Mouse (Mus musculus) neural tube, embryonic 12.5 days (tissue): Measurements from ENCODE around the gene Shoc2. TPM values are rescaled to one million over a fixed set of nuclear protein-coding genes. Genes with fewer than 3 reads are reported as not detected.

Source experiments
- ATAC-seq: fragments of 200-750 bp; cut with Nextera tagmentation; 2 replicates; pipeline ENCODE4 v1.8.0; 2017; ENCODE audit warnings: low read depth, mild to moderate bottlenecking, moderate TSS enrichment, moderate library complexity; ENCODE audit not compliant: low FRiP score
- H3K27ac ChIP-seq: fragments of 300-500 bp; sonication (generic); 2 replicates; pipeline ENCODE4 v1.5.1; 2016
- H3K27me3 ChIP-seq: fragments of 300-500 bp; sonication (generic); replicated peaks from 2 replicates; pipeline ENCODE4 v1.6.1; 2016; ENCODE audit warnings: mild to moderate bottlenecking
- H3K36me3 ChIP-seq: fragments of 300-500 bp; sonication (generic); 2 replicates; pipeline ENCODE4 v1.6.1; 2016; ENCODE audit warnings: mild to moderate bottlenecking
- H3K4me1 ChIP-seq: fragments of 300-500 bp; sonication (generic); 2 replicates; pipeline ENCODE4 v1.6.1; 2016
- H3K4me2 ChIP-seq: fragments of 300-500 bp; sonication (generic); replicated peaks from 2 replicates; pipeline ENCODE4 v1.6.1; 2016; ENCODE audit warnings: mild to moderate bottlenecking
- H3K4me3 ChIP-seq: fragments of 300-500 bp; sonication (generic); 2 replicates; pipeline ENCODE4 v1.5.1; 2016
- H3K9ac ChIP-seq: fragments of 300-500 bp; sonication (generic); 2 replicates; pipeline ENCODE4 v1.6.1; 2016; ENCODE audit warnings: mild to moderate bottlenecking
- H3K9me3 ChIP-seq: fragments of 300-500 bp; sonication (generic); 2 replicates; pipeline ENCODE4 v1.6.1; 2016; ENCODE audit warnings: mild to moderate bottlenecking
- WGBS: fragments of 180-500 bp; shearing (Covaris S2); methylation state at CpG from one replicate; pipeline ENCODE4 v1.1.7; 2016; 5-methylcytosine and 5-hydroxymethylcytosine counted together
- polyA plus RNA-seq: library from polyadenylated mRNA; unstranded; fragments of >200 nt; fragmentation: Nextera tagmentation; extraction: Ambion mirVana; gene quantifications from 2 replicates; pipeline ENCODE4 v1.2.1, GENCODE M21; 2016

The Shoc2 gene
- polyA plus RNA-seq, 1 experiment from 2014 or later, result 72.0 TPM

DNA sequence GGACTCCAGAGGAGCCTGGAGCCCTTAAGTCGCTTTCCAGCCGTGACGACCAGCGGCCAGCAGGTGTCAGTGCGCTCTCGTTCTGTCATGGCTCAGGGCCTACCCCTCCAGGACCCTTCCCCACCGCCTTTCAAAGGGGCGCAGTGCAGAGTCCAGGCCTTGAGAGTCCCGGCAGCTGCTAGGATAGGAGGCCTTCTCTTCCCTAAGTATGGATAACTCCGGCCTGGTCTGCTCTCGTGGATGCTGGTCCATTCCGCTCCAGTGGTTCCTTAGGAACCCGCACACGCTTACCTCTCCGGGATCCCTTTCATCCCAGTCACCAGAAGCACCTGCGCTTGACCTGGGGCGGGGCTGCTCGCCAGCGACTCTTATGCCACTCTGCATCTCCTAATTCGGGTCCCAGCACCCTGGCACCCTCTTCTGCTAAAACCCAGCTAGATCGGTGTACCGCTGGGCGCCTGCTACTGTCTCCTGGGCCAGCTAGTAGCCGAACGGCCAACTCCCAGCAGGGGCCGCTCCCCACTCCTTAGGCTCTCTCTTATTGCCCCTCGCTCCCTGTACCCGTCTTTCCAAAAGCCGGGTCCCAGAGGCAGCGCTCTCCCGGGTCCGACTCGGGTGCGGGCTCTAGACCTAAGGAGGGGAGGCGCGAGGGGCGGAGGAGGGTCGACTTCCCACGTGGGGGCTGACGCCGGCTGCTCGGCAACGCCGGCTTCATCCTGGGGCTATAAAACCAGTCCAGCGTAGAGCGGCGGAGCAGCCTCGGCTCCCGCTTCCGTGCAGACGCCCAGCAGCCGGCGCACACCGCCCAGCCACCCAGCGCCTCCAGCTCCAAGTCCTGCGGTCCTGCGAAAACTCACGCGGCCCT is 100.6 kb downstream of the Shoc2 start:
- Histone ChIP-seq H3K27me3 (peaks cover 45% of the 10 kb centered on the region), H3K9me3 (no peaks in the 10 kb centered on the region), H3K36me3 (no peaks in the 10 kb centered on the region), H3K4me1 (peaks cover 26% of the 10 kb centered on the region), H3K4me3 (peak overlapping the region; percentile 53), H3K4me2 (peak overlapping the region; percentile 100), H3K9ac (peak overlapping the region; percentile 64), H3K27ac (peak overlapping the region; percentile 0; the same call in 1 of the 2 replicates)
- under 1% methylated on average over 59 of the region's 59 CpGs for WGBS
- ATAC-seq, result peak; percentile 91

DNA sequence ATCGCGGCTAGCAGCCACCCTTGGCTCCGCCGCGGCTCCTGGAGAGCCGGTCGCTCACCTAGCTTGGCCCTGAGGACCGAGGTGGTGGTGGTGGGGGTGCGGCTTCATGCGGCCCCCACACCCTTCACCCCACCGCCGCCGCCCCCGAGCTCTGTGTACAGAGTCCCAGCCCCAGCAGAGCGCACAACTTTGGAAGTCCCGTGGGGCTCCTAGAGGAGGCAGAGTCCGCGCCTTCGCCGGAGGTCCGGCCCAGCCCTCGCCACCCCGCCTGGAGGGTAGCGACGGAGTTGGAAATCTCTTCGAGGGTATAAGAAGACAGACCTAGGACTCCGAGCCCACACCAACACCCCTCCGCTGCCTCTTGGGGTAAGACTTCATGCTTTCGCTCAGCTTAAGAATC is 101.3 kb downstream of the Shoc2 start:
- peak overlapping the region; percentile 64 for H3K9ac ChIP-seq
- H3K27me3 ChIP-seq, result peaks cover 47% of the 10 kb centered on the region
- WGBS, result under 1% methylated on average over 29 of the region's 29 CpGs
- no peak overlapping the region for H3K27ac ChIP-seq
- peaks cover 26% of the 10 kb centered on the region for H3K4me1 ChIP-seq
- H3K4me3 ChIP-seq, result peak overlapping the region; percentile 53
- H3K4me2 ChIP-seq, result peak overlapping the region; percentile 100
- H3K36me3 ChIP-seq, result no peaks in the 10 kb centered on the region
- no peaks in the 10 kb centered on the region for H3K9me3 ChIP-seq
- ATAC-seq, result peak; percentile 19

DNA sequence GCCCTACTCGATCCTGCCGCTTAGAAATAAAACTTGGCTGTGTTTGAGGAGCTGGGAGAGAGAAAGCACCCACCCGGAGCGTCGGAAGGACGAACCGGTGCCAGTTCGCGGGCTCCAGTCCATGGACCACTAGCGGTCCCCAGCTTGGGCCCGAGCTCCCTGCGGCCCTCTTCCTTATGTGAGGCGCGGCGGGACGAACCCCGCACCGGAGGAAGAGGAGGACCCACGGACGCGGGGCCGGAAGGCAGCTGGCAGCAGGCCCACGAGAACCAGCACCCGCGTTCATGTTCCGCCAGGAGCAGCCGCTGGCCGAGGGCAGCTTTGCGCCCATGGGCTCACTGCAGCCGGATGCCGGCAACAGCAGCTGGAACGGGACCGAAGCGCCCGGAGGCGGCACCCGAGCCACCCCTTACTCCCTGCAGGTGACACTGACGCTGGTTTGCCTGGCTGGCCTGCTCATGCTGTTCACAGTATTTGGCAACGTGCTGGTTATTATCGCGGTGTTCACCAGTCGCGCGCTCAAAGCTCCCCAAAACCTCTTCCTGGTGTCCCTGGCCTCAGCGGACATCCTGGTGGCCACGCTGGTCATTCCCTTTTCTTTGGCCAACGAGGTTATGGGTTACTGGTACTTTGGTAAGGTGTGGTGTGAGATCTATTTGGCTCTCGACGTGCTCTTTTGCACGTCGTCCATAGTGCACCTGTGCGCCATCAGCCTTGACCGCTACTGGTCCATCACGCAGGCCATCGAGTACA is 102.0 kb downstream of the Shoc2 start:
- H3K9me3 ChIP-seq, result no peaks in the 10 kb centered on the region
- no peaks in the 10 kb centered on the region for H3K36me3 ChIP-seq
- peak overlapping the region; percentile 100 for H3K4me2 ChIP-seq
- no peak overlapping the region for H3K27ac ChIP-seq
- H3K9ac ChIP-seq, result peak overlapping the region; percentile 51
- peaks cover 26% of the 10 kb centered on the region for H3K4me1 ChIP-seq
- peak overlapping the region; percentile 53 for H3K4me3 ChIP-seq
- WGBS, result 3% methylated on average over 55 of the region's 55 CpGs
- peaks cover 47% of the 10 kb centered on the region for H3K27me3 ChIP-seq
- ATAC-seq, result no peak

DNA sequence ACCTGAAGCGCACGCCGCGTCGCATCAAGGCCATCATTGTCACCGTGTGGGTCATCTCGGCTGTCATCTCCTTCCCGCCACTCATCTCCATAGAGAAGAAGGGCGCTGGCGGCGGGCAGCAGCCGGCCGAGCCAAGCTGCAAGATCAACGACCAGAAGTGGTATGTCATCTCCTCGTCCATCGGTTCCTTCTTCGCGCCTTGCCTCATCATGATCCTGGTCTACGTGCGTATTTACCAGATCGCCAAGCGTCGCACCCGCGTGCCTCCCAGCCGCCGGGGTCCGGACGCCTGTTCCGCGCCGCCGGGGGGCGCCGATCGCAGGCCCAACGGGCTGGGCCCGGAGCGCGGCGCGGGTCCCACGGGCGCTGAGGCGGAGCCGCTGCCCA is 102.6 kb downstream of the Shoc2 start:
- WGBS, result under 1% methylated on average over 46 of the region's 46 CpGs
- Histone ChIP-seq H3K36me3 (no peaks in the 10 kb centered on the region), H3K4me1 (peaks cover 26% of the 10 kb centered on the region), H3K27me3 (peaks cover 47% of the 10 kb centered on the region), H3K9me3 (no peaks in the 10 kb centered on the region), H3K4me3 (peak overlapping the region; percentile 53), H3K9ac (peak overlapping the region; percentile 57), H3K4me2 (peak overlapping the region; percentile 100), H3K27ac (no peak overlapping the region)
- ATAC-seq, result no peak

DNA sequence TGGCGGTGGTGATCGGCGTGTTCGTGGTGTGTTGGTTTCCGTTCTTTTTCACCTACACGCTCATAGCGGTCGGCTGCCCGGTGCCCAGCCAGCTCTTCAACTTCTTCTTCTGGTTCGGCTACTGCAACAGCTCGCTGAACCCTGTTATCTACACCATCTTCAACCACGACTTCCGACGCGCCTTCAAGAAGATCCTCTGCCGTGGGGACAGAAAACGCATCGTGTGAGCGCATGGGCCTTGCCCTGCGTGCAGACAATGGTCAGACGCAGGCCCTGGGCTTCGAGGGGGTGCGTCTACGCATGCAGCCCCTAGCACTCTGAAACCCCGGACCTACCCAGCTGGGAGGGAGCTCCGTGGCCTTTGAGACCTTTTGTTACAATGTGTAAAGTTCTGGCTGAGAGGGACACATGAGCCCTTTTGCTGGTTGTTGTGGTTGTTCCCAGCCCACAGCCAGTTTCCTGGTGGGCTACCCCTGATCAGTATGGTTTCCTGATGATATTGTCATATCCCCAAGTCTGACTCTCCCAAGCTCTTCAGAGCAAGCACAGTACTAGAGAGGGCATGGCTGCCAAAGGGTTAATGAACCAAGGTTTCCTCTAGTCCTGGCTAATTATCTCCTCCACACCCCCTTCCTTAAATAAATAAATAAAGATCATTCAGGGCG is 103.4 kb downstream of the Shoc2 start:
- Histone ChIP-seq H3K27ac (no peak overlapping the region), H3K9me3 (no peaks in the 10 kb centered on the region), H3K4me2 (peak overlapping the region; percentile 100), H3K27me3 (peaks cover 47% of the 10 kb centered on the region), H3K36me3 (no peaks in the 10 kb centered on the region), H3K9ac (peak overlapping the region; percentile 57), H3K4me1 (peaks cover 26% of the 10 kb centered on the region), H3K4me3 (peak overlapping the region; percentile 53)
- 1% methylated on average over 27 of the region's 27 CpGs for WGBS
- ATAC-seq, result no peak

DNA sequence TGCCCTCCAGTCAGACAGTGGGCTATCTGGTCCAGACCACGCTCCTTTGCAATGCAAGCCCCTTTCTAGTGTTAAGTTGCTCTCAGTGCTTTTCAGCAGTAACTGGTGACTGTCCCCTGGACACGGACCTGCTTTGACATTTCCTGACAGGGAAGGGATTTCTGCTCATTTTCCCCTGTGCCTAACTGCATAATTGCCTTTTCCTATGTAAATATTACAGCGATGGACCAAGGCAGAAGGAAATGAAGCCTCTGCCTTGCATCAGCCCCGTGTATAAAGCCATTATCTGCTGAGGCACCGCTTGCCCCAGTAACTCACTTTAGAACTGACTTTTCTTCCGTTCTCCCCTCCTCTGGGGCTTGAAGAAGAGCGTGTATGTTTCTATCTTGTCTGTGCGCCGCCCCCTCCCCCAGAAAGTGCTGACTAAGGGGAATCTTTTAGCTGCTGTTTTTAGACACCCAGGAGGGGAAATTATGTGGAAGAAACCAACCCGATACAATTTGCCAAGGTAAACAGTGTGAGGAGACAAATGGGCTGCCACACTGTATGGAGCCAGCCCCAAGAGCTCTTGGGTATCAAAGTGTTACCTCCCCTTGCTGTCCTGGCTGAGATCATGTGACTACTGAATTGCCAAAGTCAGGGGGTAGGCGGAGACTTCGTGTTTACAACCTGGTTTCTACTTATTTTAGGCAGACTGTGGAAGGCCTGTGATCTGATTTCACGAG is 104.2 kb downstream of the Shoc2 start:
- peaks cover 26% of the 10 kb centered on the region for H3K4me1 ChIP-seq
- no peak overlapping the region for H3K4me3 ChIP-seq
- no peaks in the 10 kb centered on the region for H3K36me3 ChIP-seq
- no peaks in the 10 kb centered on the region for H3K9me3 ChIP-seq
- H3K4me2 ChIP-seq, result peak overlapping the region; percentile 100
- peaks cover 47% of the 10 kb centered on the region for H3K27me3 ChIP-seq
- no peak overlapping the region for H3K27ac ChIP-seq
- WGBS, result 6% methylated on average over 13 of the region's 13 CpGs
- H3K9ac ChIP-seq, result no peak overlapping the region
- ATAC-seq, result no peak

DNA sequence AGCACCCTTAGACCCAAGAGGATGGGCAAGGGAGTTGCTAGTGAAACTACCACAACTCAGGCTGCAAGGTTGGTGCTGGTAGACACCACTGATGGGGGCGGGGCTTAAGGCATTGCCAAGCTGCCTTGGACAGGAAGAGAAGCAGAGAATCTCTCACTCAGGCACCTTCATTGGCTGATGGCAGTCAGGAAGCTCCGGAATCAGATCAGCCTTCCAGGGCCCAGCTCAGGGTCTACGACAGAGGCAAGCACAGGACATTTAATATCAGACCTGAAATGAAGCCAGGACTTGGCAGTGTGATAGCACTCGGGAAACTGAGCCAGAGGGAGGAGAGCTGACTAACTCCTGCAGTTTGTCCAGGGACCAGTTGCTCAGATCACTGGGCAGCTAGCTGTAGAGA is 107.5 kb downstream of the Shoc2 start:
- H3K4me3 ChIP-seq, result no peak overlapping the region
- no peaks in the 10 kb centered on the region for H3K9me3 ChIP-seq
- no peak overlapping the region for H3K9ac ChIP-seq
- 77% methylated on average over 4 of the region's 4 CpGs for WGBS
- no peak overlapping the region for H3K27ac ChIP-seq
- peaks cover 32% of the 10 kb centered on the region for H3K27me3 ChIP-seq
- no peaks in the 10 kb centered on the region for H3K36me3 ChIP-seq
- ATAC-seq, result no peak
- H3K4me1 ChIP-seq, result peaks cover 11% of the 10 kb centered on the region
- no peak overlapping the region for H3K4me2 ChIP-seq

DNA sequence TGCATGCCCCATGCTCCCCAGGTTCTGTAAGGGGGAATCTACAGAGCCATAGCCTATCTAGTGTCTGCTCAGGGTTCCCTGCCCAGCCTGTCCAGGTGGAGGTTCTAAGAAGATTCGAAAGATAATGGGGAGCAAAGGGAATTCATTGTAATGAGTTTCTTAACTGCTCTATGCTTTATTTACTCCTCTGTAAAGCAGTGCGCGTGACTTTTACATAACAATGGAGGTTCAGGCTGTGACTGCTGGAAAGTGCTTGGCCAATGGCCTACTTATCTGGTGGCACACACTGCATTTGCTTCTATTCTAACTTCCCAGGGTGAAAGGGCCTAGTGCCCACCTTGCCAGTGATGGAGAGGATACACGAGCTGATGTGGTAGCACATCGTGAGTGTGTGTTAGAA is 111.7 kb downstream of the Shoc2 start:
- H3K36me3 ChIP-seq, result no peaks in the 10 kb centered on the region
- ATAC-seq, result no peak
- no peak overlapping the region for H3K4me2 ChIP-seq
- no peaks in the 10 kb centered on the region for H3K4me1 ChIP-seq
- H3K4me3 ChIP-seq, result no peak overlapping the region
- no peak overlapping the region for H3K9ac ChIP-seq
- H3K27me3 ChIP-seq, result no peaks in the 10 kb centered on the region
- no peaks in the 10 kb centered on the region for H3K9me3 ChIP-seq
- no peak overlapping the region for H3K27ac ChIP-seq
- WGBS, result 36% methylated on average over 5 of the region's 5 CpGs

DNA sequence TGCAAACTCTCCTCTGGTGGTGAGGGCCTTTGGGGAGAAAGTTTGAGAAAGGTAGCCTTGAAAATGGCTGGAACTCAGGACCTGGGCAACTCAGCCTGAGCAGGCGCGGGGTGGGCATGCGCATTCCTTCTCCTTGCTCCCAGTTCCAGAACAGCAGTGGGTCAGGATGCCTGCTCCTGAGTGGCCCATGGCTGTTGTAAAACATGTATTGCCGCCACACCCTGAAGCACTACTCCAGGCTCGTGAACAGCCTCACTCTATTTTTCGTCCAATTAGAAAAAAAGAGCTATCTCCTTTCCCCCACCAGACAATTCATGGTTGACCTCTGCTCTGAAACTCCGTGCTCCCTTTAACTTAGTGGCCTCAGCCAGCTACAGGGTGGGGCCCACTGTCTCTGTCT is 124.3 kb downstream of the Shoc2 start:
- Histone ChIP-seq H3K36me3 (no peaks in the 10 kb centered on the region), H3K27me3 (no peaks in the 10 kb centered on the region), H3K4me1 (no peaks in the 10 kb centered on the region), H3K4me3 (no peak overlapping the region), H3K4me2 (no peak overlapping the region), H3K27ac (no peak overlapping the region), H3K9ac (no peak overlapping the region), H3K9me3 (no peaks in the 10 kb centered on the region)
- ATAC-seq, result no peak
- 80% methylated on average over 7 of the region's 7 CpGs for WGBS

DNA sequence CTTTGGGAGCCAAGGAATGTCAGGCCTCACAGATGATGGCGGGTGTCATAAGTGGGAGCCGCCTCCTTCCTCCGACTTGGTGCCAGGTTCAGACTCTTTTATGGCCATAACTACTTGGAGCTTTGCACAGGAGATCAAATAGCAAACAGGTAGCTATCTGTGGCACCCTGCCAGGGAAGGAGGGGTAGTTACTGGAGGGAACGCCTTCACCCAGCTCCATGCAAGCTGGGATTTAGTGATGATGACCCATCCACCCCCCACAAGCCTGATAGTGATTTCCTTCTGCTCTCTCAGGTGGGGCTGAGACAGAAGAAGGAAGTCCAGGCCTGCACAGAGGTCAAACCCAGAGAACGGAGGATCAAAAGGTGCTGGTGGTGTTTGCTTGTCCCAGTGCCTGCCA is 126.4 kb downstream of the Shoc2 start:
- Histone ChIP-seq H3K36me3 (no peaks in the 10 kb centered on the region), H3K27me3 (no peaks in the 10 kb centered on the region), H3K27ac (no peak overlapping the region), H3K4me3 (no peak overlapping the region), H3K9ac (no peak overlapping the region), H3K4me2 (no peak overlapping the region), H3K4me1 (no peaks in the 10 kb centered on the region), H3K9me3 (no peaks in the 10 kb centered on the region)
- ATAC-seq, result no peak
- WGBS, result 77% methylated on average over 5 of the region's 5 CpGs

DNA sequence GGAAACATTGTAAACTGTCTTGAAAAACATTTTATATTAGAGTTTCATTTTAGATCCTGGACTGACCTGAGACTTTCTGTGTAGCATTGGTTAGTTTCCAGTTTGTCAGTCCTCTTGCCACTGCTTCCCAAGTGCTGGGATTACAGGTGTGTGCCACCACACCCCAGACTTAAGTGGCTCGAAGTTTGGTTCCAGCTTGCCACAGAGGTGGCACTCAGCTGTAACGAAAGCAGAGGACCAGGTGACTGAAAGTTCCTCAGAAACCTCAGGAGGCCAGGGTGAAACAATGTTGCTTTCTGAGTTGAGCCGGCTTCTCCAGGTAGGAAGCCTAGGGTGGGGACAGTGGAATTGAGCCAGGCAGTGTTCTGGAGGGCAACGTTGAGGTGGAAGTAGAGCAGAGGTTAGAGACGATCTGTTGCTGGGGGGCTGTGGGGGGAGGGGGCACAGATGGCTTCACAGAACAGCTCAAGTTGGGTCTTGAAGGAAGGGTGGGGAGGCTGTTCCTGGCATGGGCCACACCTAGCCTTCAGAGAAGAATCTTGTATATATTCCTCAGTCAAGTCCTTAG is 128.2 kb downstream of the Shoc2 start:
- Histone ChIP-seq H3K9ac (no peak overlapping the region), H3K4me2 (no peak overlapping the region), H3K36me3 (no peaks in the 10 kb centered on the region), H3K27ac (no peak overlapping the region), H3K9me3 (no peaks in the 10 kb centered on the region), H3K27me3 (no peaks in the 10 kb centered on the region), H3K4me1 (peaks cover 10% of the 10 kb centered on the region; the same call in 1 of the 2 replicates), H3K4me3 (no peak overlapping the region)
- no peak for ATAC-seq
- WGBS, result 81% methylated on average over 5 of the region's 5 CpGs
